ENCODE assay signal across 8 mouse cellular contexts in the genomic region with DNA sequence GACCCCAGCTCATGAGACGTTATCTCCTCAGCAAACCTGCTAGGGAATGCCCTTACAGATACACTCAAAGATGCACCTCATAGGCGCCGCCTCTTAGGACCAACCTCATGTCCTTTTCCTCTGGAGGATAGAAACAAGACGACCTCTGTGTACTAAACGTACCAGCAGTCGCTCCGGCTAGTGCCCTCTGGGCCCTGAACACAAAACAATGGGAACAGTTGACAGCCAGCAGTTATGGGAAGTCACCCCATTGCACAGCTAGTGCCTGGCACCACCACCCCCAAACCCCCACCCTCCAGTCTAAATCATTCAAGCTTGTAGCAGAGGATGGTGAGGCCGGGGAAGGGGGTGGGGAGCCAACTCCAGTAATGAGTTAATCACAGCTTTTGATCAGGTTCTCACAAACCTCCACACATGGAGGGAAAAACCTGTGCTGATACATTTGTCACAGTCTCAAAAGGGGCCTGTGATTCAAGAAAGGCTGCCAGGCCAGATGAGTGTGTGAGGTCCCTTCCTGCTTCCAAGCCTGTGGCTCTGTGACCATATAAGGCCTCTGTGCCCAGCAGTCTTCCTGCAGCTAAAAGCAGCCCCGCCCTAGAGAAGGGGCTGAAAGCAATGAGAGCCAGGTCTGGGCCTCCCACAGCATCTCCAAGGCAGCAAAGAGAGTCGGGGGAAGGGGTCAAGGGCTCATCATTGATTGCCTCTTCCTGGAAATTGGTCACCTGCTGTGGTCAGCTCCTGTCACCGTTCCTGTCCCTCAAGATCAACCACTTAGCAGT.
DNase-seq lines count a peak whose midpoint lies in the region; ATAC-seq and TF ChIP-seq lines count a peak whose summit lies in the region.

No protein-coding gene starts in this region.

- H3K4me1 ChIP-seq in heart, adult 2 months (ENCODE audit: control insufficient read depth, insufficient read depth, low read length), result peaks cover 3% of the 10 kb centered on the region
- peaks cover 11% of the 10 kb centered on the region for H3K4me1 ChIP-seq in heart, embryonic 16.5 days (ENCODE audit: control insufficient read depth, insufficient read depth, low read length)
- H3K4me1 ChIP-seq in midbrain, embryonic 15.5 days, result peaks cover 20% of the 10 kb centered on the region

- H3K9me3 ChIP-seq in heart, embryonic 16.5 days (replicated peaks; ENCODE audit: control insufficient read depth, low read length), result no peaks in the 10 kb centered on the region
- no peaks in the 10 kb centered on the region for H3K9me3 ChIP-seq in midbrain, embryonic 15.5 days

- TF ChIP-seq EP300 in heart, adult 2 months (IDR thresholded peaks at IDR 0.05; ENCODE audit: insufficient read depth, low read depth, low read length), result no peak

- no peaks in the 10 kb centered on the region for H3K36me3 ChIP-seq in heart, adult 2 months (ENCODE audit: control insufficient read depth, insufficient read depth, low read length)
- no peaks in the 10 kb centered on the region for H3K36me3 ChIP-seq in heart, embryonic 16.5 days (ENCODE audit: control insufficient read depth, insufficient read depth)
- no peaks in the 10 kb centered on the region for H3K36me3 ChIP-seq in midbrain, embryonic 15.5 days (replicated peaks)

- no peaks in the 10 kb centered on the region for H3K79me2 ChIP-seq in heart, adult 2 months (replicated peaks; ENCODE audit: control insufficient read depth, insufficient read depth, low read length)

- H3K27me3 ChIP-seq in heart, adult 2 months (ENCODE audit: control insufficient read depth, insufficient read depth, low read length), result no peaks in the 10 kb centered on the region
- H3K27me3 ChIP-seq in heart, embryonic 16.5 days (ENCODE audit: control insufficient read depth, insufficient read depth, low read length), result no peaks in the 10 kb centered on the region
- H3K27me3 ChIP-seq in midbrain, embryonic 15.5 days (replicated peaks), result no peaks in the 10 kb centered on the region

- peak overlapping the region; percentile 9 for H3K27ac ChIP-seq in heart, adult 2 months
- peak overlapping the region; percentile 74 for H3K27ac ChIP-seq in heart, embryonic 16.5 days (ENCODE audit: low read length)
- 0 out of 2 replicates have a peak overlapping the region, but pooled peaks have one; percentile 3 for H3K27ac ChIP-seq in midbrain, embryonic 15.5 days

- intact Hi-C loops in heart, adult 2 months (cut with DNase I), result no loop called here

- no peak for TF ChIP-seq POLR2A in heart, adult 2 months (IDR thresholded peaks at IDR 0.05; ENCODE audit: insufficient read depth, low read depth, low read length)

- H3K4me2 ChIP-seq in heart, embryonic 16.5 days (ENCODE audit: low read depth, low read length), result no peak overlapping the region
- H3K4me2 ChIP-seq in midbrain, embryonic 15.5 days, result no peak overlapping the region

- no peak overlapping the region for H3K4me3 ChIP-seq in heart, adult 2 months
- H3K4me3 ChIP-seq in heart, embryonic 16.5 days (ENCODE audit: low read length), result no peak overlapping the region
- H3K4me3 ChIP-seq in midbrain, embryonic 15.5 days, result no peak overlapping the region

- ATAC-seq in heart, embryonic 16.5 days (replicated peaks; ENCODE audit: extremely low read depth, insufficient read depth, low FRiP score), result peak; percentile 91
- ATAC-seq in midbrain, embryonic 15.5 days (replicated peaks), result 0 out of 2 replicates have a peak, but pooled peaks have one; percentile 22

- DNase-seq in heart, adult 2 months, result no peak
- DNase-seq in heart, adult 8-10 months (ENCODE audit: low spot score), result no peak
- peak; percentile 62 for DNase-seq in NIH3T3 (ENCODE audit: low read depth)
- DNase-seq in adrenal gland, postnatal 36 days, result no peak
- DNase-seq in adipocyte (ENCODE audit: low spot score), result no peak
- no peak for DNase-seq in kidney, adult 11 months

- WGBS in heart, adult 2 months, result 71% methylated on average over 11 of the region's 11 CpGs
- WGBS in heart, embryonic 16.5 days, result 56% methylated on average over 11 of the region's 11 CpGs
- WGBS in midbrain, embryonic 15.5 days, result 51% methylated on average over 11 of the region's 11 CpGs

- H3K9ac ChIP-seq in heart, adult 2 months (ENCODE audit: low read depth, low read length), result no peak overlapping the region
- peak overlapping the region; percentile 51 for H3K9ac ChIP-seq in heart, embryonic 16.5 days (ENCODE audit: low read length)
- no peak overlapping the region for H3K9ac ChIP-seq in midbrain, embryonic 15.5 days

- no peak for TF ChIP-seq CTCF in heart, adult 2 months (IDR thresholded peaks at IDR 0.05)

Comparison
In these comparisons a context has a peak if more than half of its experiments do, and no peak if none do; other contexts are left out.
1. H3K27ac ChIP-seq: peak in every context shown above with its lines; median percentile 74 in heart, embryonic 16.5 days; 9 in heart, adult 2 months; 3 in midbrain, embryonic 15.5 days.